ENCODE assay signal across 8 mouse cellular contexts in genomic region chr11:60185396-60186231, GRCm38 (mm10). TPM values are rescaled to one million over a fixed set of nuclear protein-coding genes. Genes with fewer than 3 reads are reported as not detected.
DNase-seq lines count a peak whose midpoint lies in the region; ATAC-seq and TF ChIP-seq lines count a peak whose summit lies in the region.

No protein-coding gene starts in this region.

- no peak for TF ChIP-seq CTCF in cortical plate, adult 2 months (IDR thresholded peaks at IDR 0.05; ENCODE audit: extremely low read depth, insufficient read depth, low read length)
- no peak for TF ChIP-seq CTCF in hindbrain, postnatal 0 days (IDR thresholded peaks at IDR 0.05; ENCODE audit: low read depth)

- peak overlapping the region; percentile 39; the same call in 1 of the 2 replicates for H3K9ac ChIP-seq in hindbrain, postnatal 0 days (replicated peaks; ENCODE audit: low read length)

- no peaks in the 10 kb centered on the region for H3K9me3 ChIP-seq in hindbrain, postnatal 0 days (ENCODE audit: low read length)

- H3K4me1 ChIP-seq in cortical plate, adult 2 months (ENCODE audit: control insufficient read depth, insufficient read depth, low read length), result peaks cover 21% of the 10 kb centered on the region
- peaks cover 52% of the 10 kb centered on the region for H3K4me1 ChIP-seq in hindbrain, postnatal 0 days (ENCODE audit: insufficient read depth, low read length)

- H3K27ac ChIP-seq in cortical plate, adult 2 months (ENCODE audit: insufficient read depth, low read length), result peak overlapping the region; percentile 36
- peak overlapping the region; percentile 76 for H3K27ac ChIP-seq in hindbrain, postnatal 0 days

- no peaks in the 10 kb centered on the region for H3K27me3 ChIP-seq in hindbrain, postnatal 0 days (ENCODE audit: insufficient read depth, low read length)

- peak; percentile 63 to 78 for DNase-seq in right cerebral cortex, postnatal 10 days (ENCODE audit: low spot score in 2 of 2)
- no peak for DNase-seq in right cerebral cortex, adult 18-20 months
- DNase-seq in hindbrain, postnatal 0 days (ENCODE audit: low spot score), result peak; percentile 82
- peak; percentile 62 to 63 for DNase-seq in lung, postnatal 4 days
- DNase-seq in thymus, postnatal 10 days (ENCODE audit: low spot score in 2 of 2), result peak; percentile 47 to 56
- no peak for DNase-seq in embryo, embryonic 10.5 days (ENCODE audit: low spot score)
- no peak for DNase-seq in gastrocnemius, postnatal 10 days

- H3K36me3 ChIP-seq in hindbrain, postnatal 0 days (ENCODE audit: insufficient read depth, low read length), result peaks cover 24% of the 10 kb centered on the region; the same call in 1 of the 2 replicates

- no peak for TF ChIP-seq POLR2A in cortical plate, adult 2 months (IDR thresholded peaks at IDR 0.05; ENCODE audit: extremely low read depth, insufficient read depth, low read length)

- H3K4me3 ChIP-seq in cortical plate, adult 2 months (ENCODE audit: insufficient read depth, low read length), result no peak overlapping the region
- H3K4me3 ChIP-seq in hindbrain, postnatal 0 days (ENCODE audit: low read length), result no peak overlapping the region

- no peak overlapping the region for H3K4me2 ChIP-seq in hindbrain, postnatal 0 days (ENCODE audit: low read depth, low read length)

- peak; percentile 61 for ATAC-seq in hindbrain, postnatal 0 days

- 51% methylated on average over 20 of the region's 20 CpGs for whole genome bisulfite sequencing in hindbrain, postnatal 0 days

RNA-seq across cellular contexts. Expression of gene Srebf1, which starts 36.8 kb away (rescaled TPM):
- polyA plus RNA-seq in cortical plate, adult 2 months (2012; rRNA removed), result 51.2 and 56.7 TPM in 2 replicates
- 163 and 169 TPM in 2 replicates for total RNA-seq in hindbrain, postnatal 0 days (2014; rRNA removed)
- 50.6 and 59.5 TPM in 2 replicates for polyA plus RNA-seq in hindbrain, postnatal 0 days (2015; fragmentation: Nextera tagmentation; extraction: Ambion mirVana)
- 10 to 100 TPM; 24.2 to 29.1 TPM for total RNA-seq in gastrocnemius, postnatal 10 days (2021)

Comparison
In these comparisons a context has a peak if more than half of its experiments do, and no peak if none do; other contexts are left out.
1. DNase-seq: peak in right cerebral cortex, postnatal 10 days (2 of 2), hindbrain, postnatal 0 days (single experiment), lung, postnatal 4 days (2 of 2) and thymus, postnatal 10 days (2 of 2); none in right cerebral cortex, adult 18-20 months (single experiment), embryo, embryonic 10.5 days (single experiment) and gastrocnemius, postnatal 10 days (single experiment).